Mouse (Mus musculus): ENCODE measurements around the gene Olfr1106.

DNA sequence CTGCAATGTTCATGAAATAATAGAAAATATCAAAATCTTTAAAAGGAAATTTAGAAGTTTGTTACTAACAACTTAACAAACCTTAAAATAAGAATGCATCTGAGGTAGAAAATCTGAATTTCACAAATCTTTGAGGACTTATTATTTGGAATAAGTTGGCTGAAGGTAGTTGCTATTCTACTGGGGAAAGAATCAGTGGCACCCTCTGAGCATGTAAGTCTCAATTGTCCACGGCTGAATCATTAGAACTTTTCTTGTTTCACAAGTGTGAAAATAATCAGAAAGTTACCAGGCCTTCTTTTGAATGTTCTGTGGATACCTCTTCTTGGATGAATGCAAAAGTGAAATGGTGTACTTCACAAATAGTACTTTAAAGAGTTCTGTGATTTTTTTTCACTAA is 23.6 kb upstream of the Olfr1106 start, which contains the start of gene Olfr1107:
- no peak for TF ChIP-seq CTCF (IDR thresholded peaks at IDR 0.05; ENCODE audit: extremely low read depth, insufficient read depth, low read length)
- no peak for TF ChIP-seq POLR2A (IDR thresholded peaks at IDR 0.05; ENCODE audit: extremely low read depth, insufficient read depth, low read length)
